Mouse (Mus musculus): ENCODE data around the gene Fam228b. TPM values are rescaled to one million over a fixed set of nuclear protein-coding genes. Genes with fewer than 3 reads are reported as not detected.
"Not testable (repeated sequence)": the region's sequence is repeated elsewhere in the genome, so short reads cannot be mapped to it uniquely, and the experiment has no call there.

Fam228b gene
- polyA plus RNA-seq, 1 experiment from 2014 or later = 3.3 TPM

GRCm38 (mm10) chr12:4706901-4707300, 62.2 kb downstream of the Fam228b start:
- Histone ChIP-seq H3K9ac (no peak overlapping the region), H3K4me3 (no peak overlapping the region), H3K9me3 (no peaks in the 10 kb centered on the region), H3K27me3 (replicated peaks) (no peaks in the 10 kb centered on the region), H3K36me3 (peaks cover 19% of the 10 kb centered on the region; the same call in 1 of the 2 replicates), H3K4me1 (no peaks in the 10 kb centered on the region), H3K4me2 (replicated peaks) (no peak overlapping the region), H3K27ac (no peak overlapping the region)
- no peak for ATAC-seq (ENCODE audit: low FRiP score, low read depth)
- 87% methylated on average over 10 of the region's 10 CpGs for WGBS

GRCm38 (mm10) chr12:4706175-4706574, 62.9 kb downstream of the Fam228b start:
- no peak overlapping the region for H3K27ac ChIP-seq
- H3K9ac ChIP-seq = no peak overlapping the region
- no peak overlapping the region for H3K4me2 ChIP-seq (replicated peaks)
- no peak for ATAC-seq (ENCODE audit: low FRiP score, low read depth)
- no peaks in the 10 kb centered on the region for H3K9me3 ChIP-seq
- no peaks in the 10 kb centered on the region for H3K27me3 ChIP-seq (replicated peaks)
- no peaks in the 10 kb centered on the region for H3K4me1 ChIP-seq
- peaks cover 19% of the 10 kb centered on the region; the same call in 1 of the 2 replicates for H3K36me3 ChIP-seq
- no peak overlapping the region for H3K4me3 ChIP-seq
- 89% methylated on average over 5 of the region's 5 CpGs for WGBS

- H3K4me3 ChIP-seq; H3K9ac ChIP-seq; H3K4me2 ChIP-seq (replicated peaks); H3K27ac ChIP-seq; H3K4me1 ChIP-seq; ATAC-seq (ENCODE audit: low FRiP score, low read depth); H3K27me3 ChIP-seq (replicated peaks); H3K9me3 ChIP-seq: not testable (repeated sequence)
- WGBS = 74% methylated on average over 6 of the region's 6 CpGs
- H3K36me3 ChIP-seq = peaks cover 19% of the 10 kb centered on the region; the same call in 1 of the 2 replicates
Observed at GRCm38 (mm10) chr12:4705626-4706025, 63.4 kb downstream of the Fam228b start.

- Histone ChIP-seq H3K27me3 (replicated peaks) (no peaks in the 10 kb centered on the region), H3K4me3 (no peak overlapping the region), H3K4me1 (no peaks in the 10 kb centered on the region), H3K4me2 (replicated peaks) (no peak overlapping the region), H3K9me3 (no peaks in the 10 kb centered on the region), H3K9ac (no peak overlapping the region), H3K27ac (no peak overlapping the region), H3K36me3 (0 out of 2 replicates have a peak, but pooled peaks cover 4% of the 10 kb centered on the region)
- WGBS = 89% methylated on average over 1 of the region's 1 CpGs
- no peak for ATAC-seq (ENCODE audit: low FRiP score, low read depth)
Observed at GRCm38 (mm10) chr12:4694534-4694933, 74.5 kb downstream of the Fam228b start.

- no peak for ATAC-seq (ENCODE audit: low FRiP score, low read depth)
- 0 out of 2 replicates have a peak, but pooled peaks cover 4% of the 10 kb centered on the region for H3K36me3 ChIP-seq
- H3K4me3 ChIP-seq = no peak overlapping the region
- WGBS = 88% methylated on average over 3 of the region's 3 CpGs
- no peak overlapping the region for H3K4me2 ChIP-seq (replicated peaks)
- H3K4me1 ChIP-seq = no peaks in the 10 kb centered on the region
- H3K27me3 ChIP-seq (replicated peaks) = no peaks in the 10 kb centered on the region
- no peaks in the 10 kb centered on the region for H3K9me3 ChIP-seq
- no peak overlapping the region for H3K9ac ChIP-seq
- H3K27ac ChIP-seq = no peak overlapping the region
Observed at GRCm38 (mm10) chr12:4691193-4691592, 77.9 kb downstream of the Fam228b start.

Other genes starting within 250 kb of the Fam228b start
- gene Itsn2, start 176.6 kb downstream of the Fam228b start, polyA plus RNA-seq (2016; fragmentation: Nextera tagmentation; extraction: Ambion mirVana) = 17.6 and 22.7 TPM in 2 replicates
- not detected in 2 replicates for gene Gm3625, start 176.3 kb downstream of the Fam228b start, polyA plus RNA-seq (2016; fragmentation: Nextera tagmentation; extraction: Ambion mirVana)
- gene Fam228a, start 30.8 kb downstream of the Fam228b start, polyA plus RNA-seq (2016; fragmentation: Nextera tagmentation; extraction: Ambion mirVana) = 0.43 and 0.45 TPM in 2 replicates
- 6.3 and 6.7 TPM in 2 replicates for gene Pfn4, start 245 bp downstream of the Fam228b start, polyA plus RNA-seq (2016; fragmentation: Nextera tagmentation; extraction: Ambion mirVana)
- gene Sf3b6, start 48.3 kb upstream of the Fam228b start, polyA plus RNA-seq (2016; fragmentation: Nextera tagmentation; extraction: Ambion mirVana) = 305 and 338 TPM in 2 replicates
- gene Fkbp1b, start 72.3 kb upstream of the Fam228b start, polyA plus RNA-seq (2016; fragmentation: Nextera tagmentation; extraction: Ambion mirVana) = 39.2 and 56.7 TPM in 2 replicates
- gene Wdcp, start 74.0 kb upstream of the Fam228b start, polyA plus RNA-seq (2016; fragmentation: Nextera tagmentation; extraction: Ambion mirVana) = 17.0 and 21.2 TPM in 2 replicates
- gene Mfsd2b, start 105.1 kb upstream of the Fam228b start, polyA plus RNA-seq (2016; fragmentation: Nextera tagmentation; extraction: Ambion mirVana) = 3.5 and 4.5 TPM in 2 replicates
- 33.5 and 35.4 TPM in 2 replicates for gene Ubxn2a, start 138.4 kb upstream of the Fam228b start, polyA plus RNA-seq (2016; fragmentation: Nextera tagmentation; extraction: Ambion mirVana)
- 23.6 and 25.9 TPM in 2 replicates for gene Atad2b, start 148.1 kb upstream of the Fam228b start, polyA plus RNA-seq (2016; fragmentation: Nextera tagmentation; extraction: Ambion mirVana)

All from neural tube, embryonic 12.5 days (tissue).